Mouse (Mus musculus): ENCODE results near the gene Lmtk3.
A peak's percentile ranks its signal among the peaks of the same experiment; 100 is the strongest.

Lmtk3 gene

DNA sequence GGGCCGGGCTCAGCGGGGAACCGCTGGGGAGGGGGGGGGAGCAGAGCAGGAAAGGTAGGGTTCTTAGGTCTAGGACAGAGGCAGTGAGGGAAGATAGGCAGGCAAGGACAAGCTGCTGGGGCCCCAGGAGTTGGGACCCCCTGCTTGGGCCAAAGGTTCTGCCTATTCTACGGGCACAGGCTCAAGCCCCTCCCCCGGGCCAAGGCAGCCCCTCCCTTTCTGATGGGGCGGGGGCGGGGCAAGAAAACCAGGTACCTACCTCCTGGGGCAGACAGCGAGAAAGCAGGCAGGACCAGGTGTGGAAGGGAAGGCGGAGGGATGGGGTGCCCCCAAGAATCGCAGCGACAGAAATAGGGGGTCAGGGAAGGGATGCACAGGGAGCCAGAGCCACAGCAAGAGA lies 24.9 kb downstream of the Lmtk3 start:
- DNase-seq (ENCODE audit: low spot score in 2 of 2) = no peak

DNA sequence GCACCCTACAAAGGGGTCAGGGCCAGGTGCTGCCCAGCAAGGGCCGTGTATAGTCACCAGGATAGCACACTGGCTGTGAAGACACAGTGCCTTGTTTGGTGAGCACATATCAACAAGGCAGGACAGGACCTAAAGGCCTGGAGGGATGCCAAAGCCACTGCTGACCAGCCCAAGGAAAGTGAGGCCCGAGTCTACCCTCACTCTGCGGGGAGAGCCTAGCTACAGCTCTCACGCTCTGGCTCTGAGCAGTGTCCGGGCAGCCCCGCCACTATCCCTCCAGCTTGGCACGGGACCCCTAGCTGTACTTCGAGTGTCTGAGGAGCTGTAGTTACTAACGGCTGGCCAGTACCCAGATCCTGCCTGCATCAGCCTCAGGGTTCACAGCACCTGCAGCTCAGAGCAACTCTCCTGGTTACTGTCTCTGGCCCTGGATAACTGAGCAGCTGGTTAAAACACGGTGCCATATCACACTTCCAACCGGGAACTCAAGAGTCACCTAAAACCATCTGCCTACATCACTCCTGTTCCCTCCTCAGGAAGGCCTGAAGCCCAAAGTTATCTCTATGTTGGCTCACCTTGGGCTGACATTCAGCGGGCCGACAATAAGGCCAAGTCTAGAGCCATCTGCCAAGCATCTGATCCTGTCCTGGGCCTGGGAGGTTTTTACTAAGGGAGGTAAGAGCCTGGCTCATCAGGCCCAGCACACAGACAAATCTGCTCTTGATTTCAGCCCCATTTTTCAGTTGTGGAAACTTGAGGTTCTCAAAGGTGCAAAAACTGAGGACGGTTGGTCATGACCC lies 25.9 kb downstream of the Lmtk3 start:
- no peak for DNase-seq (ENCODE audit: low spot score in 2 of 2)

DNA sequence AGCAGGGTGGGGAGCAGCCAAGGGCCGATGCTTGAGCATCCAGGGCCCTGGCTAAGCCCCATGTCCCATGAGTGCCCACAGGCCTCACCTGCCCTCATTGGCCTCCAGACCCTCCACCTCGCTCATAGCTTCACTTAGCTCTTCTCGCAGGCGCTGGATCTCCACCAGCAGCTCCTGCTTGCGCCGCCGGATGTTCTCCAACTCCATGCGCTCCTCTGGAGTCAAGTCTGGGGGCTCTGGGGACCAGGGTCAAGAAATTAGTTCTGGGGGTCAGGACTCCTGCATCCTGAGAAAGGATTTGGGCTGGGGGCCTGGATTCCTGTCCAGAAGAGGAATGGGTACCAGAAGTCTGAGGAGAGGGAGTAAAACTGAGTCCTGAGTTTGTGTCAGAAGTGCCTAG lies 29.4 kb downstream of the Lmtk3 start:
- DNase-seq (ENCODE audit: low spot score in 2 of 2) = no peak

DNA sequence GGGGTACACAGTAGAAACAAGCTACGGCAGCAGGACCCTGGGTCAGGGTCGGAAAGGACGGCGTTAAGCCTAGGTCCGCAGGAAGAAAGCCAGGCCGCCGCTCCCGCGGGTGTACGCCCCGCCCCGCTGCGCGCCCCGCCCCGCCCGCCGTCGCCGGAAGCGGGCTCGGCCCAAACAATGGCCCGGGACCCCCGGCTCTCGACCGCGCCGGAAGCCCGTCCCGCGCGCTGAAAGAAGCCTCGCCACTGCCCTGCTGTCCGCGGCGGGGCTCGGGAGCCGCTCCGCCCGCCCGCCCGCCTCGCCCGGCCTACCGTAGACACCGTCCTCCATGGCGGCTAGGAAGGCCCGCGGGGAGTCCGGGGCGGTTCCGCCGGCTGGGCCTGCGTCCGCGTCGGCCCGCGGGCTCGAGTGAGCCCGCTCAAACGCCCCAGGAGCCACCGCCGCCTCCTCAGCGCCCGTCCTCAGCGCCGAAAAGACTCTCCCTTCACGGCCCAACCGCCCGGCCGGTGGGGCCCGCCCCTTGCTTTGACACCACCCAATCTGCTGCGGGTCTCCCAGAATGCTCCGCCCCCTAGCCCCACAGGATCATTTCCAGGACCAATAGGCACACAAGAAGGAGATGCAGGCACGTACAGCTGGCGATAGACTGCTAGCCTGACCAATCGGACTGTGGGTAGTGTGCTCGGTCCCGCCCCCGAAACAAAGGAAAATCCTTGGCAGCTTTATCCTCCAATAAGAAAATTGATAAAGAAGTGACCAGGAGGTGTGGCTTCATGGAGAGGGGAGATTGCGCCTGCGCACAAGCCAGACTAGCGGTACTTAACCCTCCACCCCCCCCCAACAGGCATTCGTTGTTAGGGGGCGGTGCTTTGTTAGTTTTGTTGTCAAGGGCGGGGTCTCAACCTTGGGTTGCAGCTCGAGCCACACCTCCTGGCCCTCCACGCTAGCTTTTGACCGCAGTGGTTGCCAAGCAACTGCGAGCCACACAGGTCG lies 30.5 kb downstream of the Lmtk3 start, which contains the start of gene Cyth2:
Gene Cyth2, minus strand, starts transcription at position 795 of the 993 bp plus-strand sequence.
- DNase-seq (ENCODE audit: low spot score in 2 of 2) = peak; percentile 95 to 99

DNA sequence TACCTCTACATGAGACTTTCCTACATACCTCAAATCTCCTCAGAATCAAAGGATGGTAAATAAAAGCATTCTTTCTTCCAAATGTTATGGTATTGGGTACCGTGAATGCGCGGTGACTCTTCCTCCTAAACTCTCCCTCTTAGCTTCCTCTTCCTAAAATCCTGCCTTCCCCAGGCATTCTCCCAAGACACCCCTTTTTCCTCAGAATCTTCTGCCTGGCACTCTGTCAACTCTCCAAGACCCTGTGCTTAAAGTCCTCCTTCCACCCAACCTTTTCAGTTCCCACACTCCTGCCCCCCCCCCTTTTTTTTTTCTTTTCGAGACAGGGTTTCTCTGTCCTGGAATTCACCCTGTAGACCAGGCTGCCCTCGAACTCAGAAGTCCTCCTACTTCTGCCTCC lies 31.3 kb downstream of the Lmtk3 start:
- DNase-seq (ENCODE audit: low spot score in 2 of 2) = no peak

DNA sequence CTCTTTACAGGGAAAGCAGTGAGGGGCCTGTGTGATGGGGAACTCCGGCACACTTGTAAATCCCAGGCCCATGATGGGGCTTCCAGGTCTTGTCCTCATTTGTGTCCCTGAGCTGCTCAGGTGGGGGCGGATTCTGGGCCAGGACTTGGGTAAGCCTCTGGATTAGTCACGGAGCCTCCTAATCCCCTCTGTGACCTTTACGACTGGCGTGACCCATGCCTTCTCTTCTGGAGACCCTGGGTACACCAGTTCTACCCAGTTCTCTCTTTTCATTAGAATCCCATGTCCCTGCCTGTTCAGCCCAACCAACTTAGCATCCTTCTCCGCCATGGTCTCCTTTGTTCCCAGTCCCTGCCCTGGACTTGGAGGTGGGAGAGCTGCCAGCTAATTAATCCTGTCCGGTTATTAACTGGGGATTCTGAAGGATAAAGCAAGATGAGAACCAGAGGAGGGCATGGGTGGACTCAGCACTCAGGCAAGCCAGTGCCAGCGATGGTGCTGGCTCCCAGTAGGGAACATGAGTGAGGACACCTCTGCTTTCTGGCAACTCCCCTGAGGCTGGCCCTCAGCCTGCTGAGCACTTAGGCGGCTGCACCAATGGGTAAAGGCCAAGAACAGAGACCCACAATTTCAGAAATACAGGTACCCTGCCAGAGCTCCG lies 31.9 kb downstream of the Lmtk3 start:
- DNase-seq (ENCODE audit: low spot score in 2 of 2) = no peak

DNA sequence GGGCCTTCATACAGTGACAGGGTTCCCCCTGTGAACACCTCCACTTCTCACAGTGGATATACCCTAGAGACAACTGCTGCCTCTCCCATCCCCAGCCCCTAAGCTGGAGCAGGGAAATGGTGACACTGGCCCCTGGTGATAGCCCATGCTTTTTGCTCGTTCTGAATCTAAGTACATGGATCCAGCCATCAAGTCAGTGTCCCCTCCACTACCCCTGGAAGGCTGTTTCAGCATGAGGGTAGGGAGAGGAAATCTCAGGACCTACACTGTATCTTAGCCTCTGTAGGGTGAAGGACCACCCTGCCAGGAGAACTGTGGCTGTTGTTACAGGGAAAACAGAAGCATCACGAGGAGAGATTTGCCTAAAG lies 32.4 kb downstream of the Lmtk3 start:
- DNase-seq (ENCODE audit: low spot score in 2 of 2) = no peak

DNA sequence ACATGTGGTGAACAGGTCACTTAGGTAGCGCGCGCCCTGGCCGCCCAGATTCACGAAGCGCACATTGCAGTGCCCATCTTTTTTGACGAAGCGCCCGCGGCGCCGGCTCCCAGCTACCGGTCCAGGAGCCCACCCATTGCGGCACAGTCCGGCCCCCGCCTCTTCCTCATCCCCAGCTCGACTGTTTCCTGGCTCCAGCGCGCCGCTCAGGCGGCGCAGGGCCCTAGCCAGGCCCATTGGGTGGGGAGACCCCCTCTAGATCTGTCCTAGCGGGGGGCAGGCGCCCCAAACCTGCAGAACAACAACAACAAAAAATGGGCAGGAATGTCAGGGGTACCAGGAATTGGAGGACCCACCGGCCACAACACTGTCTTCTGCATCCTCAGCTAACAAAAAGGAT lies 36.3 kb downstream of the Lmtk3 start:
- DNase-seq (ENCODE audit: low spot score in 2 of 2) = no peak

DNA sequence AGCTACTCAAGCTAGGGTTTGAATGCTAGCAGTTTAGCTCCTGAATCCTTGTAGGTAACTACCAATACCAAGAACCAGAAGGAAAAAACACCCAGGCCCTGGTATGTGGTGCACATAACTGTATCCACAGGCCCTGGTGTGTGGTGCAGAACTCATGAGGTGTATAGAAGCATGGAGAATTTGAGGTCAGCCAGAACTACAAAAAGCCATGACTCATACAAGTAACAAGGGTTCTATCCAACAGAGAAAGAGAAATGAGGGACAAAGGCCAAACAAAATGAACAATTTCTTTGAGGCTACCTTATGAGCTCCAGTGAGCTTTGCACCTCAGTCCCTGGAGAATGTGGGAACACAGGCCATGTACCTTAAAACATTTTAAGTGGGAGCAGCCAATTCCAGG lies 37.4 kb downstream of the Lmtk3 start:
- no peak for DNase-seq (ENCODE audit: low spot score in 2 of 2)

DNA sequence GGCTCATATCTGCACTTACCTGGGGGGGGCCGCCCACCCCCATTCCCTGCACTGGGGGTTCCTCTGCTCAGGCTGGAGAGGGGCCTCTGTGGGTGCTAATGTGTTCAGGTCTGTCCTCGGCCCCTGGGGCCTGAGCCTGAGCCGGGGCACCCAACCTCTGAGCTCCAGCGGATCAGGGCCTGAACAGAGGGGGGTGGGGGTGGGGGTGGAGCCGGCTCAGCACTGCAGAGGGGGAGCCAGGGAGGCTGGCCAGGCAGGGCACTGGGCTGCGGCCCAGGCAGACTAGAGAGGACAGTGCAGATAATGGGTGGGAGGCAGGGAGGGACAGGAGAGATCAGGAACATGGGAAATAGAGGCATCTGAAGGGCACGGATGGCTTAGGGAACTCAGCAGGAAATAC lies 41.1 kb downstream of the Lmtk3 start, which contains the start of gene Kcnj14:
Gene Kcnj14, minus strand, starts transcription at position 185 of the 400 bp plus-strand sequence.
- DNase-seq (ENCODE audit: low spot score in 2 of 2) = no peak

DNA sequence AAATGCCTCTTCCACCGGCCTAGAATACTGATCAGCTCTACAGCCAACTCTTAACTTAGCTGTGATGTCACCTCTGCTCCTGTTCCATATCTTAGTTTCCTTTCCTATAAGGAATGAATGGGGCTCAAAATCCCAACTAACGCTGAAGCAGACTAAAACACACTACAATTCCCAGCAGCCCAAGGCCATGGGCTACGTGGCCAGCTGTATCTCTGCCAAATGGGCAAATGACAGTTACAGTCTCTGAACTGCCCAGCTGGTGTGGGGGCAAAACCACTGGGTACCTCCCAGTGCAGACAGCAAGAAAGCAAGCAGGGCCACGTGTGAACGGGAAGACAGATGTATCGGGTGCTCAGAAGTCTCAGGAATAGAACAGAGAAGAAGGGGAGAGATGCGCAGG lies 43.1 kb downstream of the Lmtk3 start:
- DNase-seq (ENCODE audit: low spot score in 2 of 2) = no peak

DNA sequence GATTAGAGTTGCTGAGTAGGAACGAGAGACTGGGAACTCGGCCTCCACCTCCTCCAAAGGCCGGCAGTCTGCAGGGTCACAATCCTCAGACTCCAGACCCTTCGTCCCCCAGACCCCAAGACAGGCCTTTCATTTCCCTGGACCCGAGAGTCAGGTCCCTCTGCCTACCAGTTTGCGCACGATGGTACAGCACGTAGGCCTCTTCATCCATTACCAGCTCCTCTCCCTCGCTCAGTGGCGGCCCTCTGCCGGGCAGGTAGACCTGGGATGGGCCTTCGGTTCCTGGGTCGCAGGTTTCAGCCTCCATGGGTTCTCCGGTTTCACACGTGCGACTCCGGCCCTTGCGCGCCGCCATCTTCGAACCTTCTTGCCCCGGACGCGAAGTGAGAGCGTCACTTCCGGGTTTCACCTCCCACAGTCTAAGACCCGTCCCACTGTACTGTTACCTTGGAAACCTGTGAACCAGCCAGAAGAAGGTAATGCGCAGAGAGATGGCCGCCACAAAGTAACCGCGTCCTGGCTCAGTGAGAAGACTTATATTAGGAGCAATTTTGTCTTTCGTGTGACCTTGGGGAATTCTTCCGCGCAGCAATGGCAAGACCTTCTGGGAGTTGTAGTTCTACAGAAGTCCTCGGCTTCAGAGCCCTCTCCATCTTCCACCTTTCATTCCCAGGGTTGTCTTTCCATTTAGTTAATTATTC lies 47.0 kb downstream of the Lmtk3 start, which contains the start of gene Grwd1:
Gene Grwd1, minus strand, starts transcription at position 518 of the 701 bp plus-strand sequence.
- DNase-seq (ENCODE audit: low spot score in 2 of 2) = peak; percentile 60 to 84

DNA sequence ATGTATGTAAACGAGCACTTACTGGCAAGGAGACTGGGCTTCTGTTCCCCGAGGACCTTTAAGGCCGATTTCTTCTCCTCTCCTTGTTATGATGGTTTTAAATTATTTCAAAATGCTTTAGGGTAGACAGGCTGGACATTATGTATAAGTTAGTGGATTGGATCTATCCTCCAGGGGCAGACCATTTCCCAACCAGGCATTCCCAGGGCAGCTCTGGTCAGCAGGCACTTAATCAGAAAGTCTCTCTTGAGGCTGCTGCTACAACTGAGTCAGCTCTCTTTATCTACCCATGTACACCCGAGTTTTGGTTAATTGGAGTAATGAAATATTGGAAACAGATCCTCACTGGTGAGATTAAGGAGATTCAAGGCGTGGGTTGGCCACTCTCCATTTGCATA lies 47.6 kb downstream of the Lmtk3 start:
- DNase-seq (ENCODE audit: low spot score in 2 of 2) = no peak

DNA sequence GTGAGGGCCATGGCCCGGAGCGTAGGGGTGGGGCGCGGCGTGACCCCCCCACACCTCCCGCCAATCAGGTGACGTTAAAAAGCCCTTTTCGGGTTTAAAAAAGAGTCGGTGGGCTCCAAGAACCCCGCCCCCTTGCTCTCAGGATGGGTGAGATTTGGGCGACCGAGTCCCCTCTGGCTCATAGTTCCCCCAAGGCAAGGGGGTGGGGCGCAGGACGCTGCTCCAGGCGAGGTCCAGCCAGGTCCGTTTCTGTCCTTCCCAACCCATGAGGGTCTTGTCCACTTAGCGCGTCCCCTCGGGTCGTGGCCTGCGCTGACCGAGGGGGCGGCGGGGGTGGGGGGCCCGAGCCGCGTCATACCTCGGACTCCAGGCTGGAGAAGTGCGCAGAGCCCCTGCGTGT lies 48.9 kb downstream of the Lmtk3 start:
- peak in 1 of 2 experiments; percentile 13 for DNase-seq (ENCODE audit: low spot score in 2 of 2)

DNA sequence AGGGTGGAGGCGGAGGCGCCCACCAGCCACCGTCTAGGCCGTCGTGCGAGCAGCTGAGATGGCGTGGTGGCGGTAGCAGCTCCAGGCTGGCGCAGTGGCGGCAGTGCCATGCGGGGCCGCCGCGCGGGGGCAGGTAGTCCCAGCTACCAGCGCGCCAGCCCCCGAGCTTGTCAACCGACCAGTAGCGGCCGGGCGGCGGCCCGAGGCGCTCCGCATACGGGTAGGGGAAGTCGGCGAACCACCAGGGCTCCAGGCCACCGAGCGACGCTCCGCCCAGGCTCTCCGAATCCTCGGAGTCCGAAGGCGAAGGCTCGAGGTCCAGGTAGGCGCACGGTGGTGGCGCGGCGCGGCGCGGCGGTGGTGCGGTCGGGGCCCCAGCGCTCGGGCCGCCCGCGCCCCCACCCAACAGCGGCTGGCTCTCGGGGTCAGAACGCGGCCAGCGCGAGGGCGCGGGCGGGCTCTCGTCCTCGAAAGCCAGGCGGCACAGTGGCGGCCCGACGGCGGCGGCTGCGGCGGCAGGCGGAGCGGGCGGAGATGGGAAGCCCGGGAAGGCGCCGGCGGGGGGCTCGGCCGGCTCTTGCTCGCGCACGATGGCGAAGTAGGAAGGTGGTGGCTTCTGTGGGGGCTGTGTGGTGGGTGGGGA lies 49.7 kb downstream of the Lmtk3 start:
- DNase-seq (ENCODE audit: low spot score in 2 of 2) = peak in 1 of 2 experiments; percentile 29

DNA sequence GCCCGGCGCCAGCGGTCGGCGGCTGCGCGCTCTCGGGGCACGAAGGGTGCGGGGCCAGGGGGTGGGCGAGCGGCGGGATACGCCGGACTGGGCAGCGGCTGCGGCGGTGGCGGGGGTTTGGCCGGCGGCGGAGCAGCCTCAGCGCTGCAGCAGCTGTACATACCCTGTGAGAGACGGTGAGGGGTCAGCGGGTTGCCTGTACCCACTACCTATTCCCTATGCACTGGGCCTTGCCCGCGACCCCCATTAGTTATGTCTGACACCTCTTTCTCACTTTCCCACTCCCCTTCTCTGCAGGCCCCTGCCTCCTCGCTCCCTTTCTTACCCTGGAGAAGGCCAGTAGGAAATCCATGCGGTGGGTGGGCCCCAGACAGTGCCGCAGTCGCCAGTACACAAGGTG lies 50.4 kb downstream of the Lmtk3 start:
- peak in 1 of 2 experiments; percentile 12 for DNase-seq (ENCODE audit: low spot score in 2 of 2)

DNA sequence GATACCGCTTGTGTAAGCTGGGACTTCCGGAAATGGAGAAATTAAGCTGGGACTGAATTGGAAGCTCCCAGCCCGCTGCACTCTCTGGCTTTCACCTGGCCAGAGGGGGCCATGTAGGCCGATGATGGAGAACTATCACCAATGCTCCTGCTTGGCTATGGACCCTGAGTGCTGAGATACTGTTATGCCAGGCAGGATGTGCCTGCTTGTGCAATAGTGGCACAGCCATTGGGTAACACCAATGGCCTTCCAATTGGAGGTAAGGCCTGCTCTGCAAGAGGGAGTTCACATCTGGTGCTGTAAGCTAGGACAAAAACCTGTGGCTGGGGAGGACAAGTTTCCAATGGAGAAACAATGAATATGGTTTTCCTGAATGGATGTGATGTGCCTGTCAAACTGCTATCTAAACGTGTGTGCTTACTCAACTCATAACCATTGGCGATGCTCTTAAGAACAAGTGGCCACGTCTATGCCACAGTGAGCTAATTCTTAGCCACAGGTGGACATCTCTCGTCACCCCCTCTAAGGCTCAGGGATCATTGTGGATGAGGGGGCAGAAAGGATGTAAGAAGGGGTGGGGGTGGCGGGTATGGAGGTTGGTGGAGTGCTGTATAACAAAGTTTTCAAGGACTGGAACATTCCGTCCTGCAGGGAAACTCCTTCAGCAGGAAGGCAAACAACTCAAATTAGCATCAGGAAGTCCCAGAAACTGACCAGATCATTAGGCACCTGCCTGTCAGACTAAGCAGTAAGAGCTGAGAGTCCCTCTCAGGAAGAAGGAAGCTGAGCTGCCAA lies 59.6 kb downstream of the Lmtk3 start:
- DNase-seq (ENCODE audit: low spot score in 2 of 2) = no peak

DNA sequence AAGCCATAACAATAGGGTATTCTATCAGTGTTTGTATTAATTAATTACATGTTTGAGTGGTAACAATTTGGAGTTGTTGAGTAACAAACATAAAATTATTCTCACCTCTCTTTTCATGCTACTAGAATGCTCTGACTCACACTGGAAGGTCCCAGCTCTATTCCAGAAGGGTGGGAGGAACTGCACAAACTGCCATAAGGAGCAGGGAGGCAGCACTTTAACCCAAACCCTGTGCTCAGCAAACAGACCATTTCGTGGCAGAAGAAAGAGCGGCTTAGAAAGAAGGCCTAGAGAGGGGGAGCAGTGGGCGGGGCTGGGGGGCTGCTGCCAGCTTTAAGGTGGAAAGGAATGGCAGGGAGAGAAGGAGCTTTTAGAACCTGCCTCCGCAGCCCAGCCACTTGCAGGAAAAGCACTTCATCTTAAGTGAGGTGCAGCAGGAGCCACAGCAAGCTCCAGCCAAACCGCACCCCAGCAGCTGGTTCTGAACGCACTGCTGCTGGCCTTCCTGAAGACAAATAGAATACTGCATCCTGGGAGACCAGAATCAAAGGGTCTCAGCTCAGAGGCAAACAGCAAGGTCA lies 65.0 kb downstream of the Lmtk3 start:
- DNase-seq (ENCODE audit: low spot score in 2 of 2) = no peak

DNA sequence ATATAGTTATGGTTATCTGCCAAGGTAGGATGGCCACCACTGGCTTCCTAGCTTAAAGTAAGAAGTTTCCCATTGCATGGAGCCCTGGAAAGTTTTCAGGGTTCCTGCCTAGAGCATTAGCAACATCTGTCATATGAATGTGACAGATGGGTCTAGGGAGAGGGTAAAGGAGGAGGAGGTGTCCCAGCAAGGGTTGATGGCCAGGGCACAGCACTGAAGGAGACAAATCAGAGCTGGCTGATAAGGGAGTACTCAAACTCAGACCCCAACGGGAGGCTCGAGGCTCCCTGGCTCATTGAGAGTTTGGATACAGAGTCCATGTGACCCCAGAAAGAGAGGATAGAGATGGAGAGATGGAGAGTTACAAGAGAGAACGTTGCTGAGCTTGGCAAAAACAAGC lies 67.1 kb downstream of the Lmtk3 start:
- DNase-seq (ENCODE audit: low spot score in 2 of 2) = no peak

DNA sequence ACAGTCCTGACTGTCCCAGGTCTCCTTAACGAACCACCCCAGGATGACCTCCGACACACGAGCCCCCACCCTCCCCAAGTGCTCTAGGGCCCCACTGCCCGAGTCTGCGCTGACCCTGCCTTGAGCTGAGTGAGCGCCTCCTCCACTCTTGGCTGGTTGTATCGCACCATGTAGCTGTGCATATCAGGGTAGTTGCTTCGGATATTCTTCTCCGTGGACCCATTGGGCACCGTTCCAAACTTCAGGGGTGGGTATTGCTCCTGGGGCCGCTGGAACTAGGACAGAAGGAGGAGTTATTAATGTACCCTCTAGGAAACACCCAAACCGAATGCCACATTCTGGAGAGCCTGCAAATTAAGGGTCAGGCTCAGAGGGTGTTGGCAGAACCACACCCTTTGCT lies 69.6 kb downstream of the Lmtk3 start:
- DNase-seq (ENCODE audit: low spot score in 2 of 2) = no peak

Measured in spleen, postnatal 10 days (tissue).